ENCODE assay signal across 23 mouse cellular contexts in the genomic region with DNA sequence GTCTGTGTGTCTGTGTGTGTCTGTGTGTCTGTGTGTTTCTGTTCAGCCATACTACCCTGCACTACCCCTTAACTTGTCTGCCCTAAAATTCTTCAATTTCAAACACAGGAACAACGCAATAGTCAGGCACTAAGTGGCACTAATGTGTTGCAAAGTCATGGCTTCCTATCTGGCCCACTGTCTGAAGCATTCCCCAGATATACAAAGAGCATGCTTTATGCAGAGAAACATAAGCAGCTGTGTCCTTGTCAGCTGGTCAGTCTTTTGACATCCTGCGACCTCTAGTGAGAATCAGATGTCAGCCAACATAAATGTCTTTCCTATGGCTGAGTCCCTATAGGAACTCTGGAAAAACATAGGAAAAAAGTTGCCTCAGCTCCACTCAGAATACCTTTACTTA. TPM values are rescaled to one million over a fixed set of nuclear protein-coding genes. Genes with fewer than 3 reads are reported as not detected.
DNase-seq lines count a peak whose midpoint lies in the region; ATAC-seq and TF ChIP-seq lines count a peak whose summit lies in the region.
"Had no signal": no experiment of that assay in that cellular context is flagged by ENCODE, and none has a peak within 500 bp of the region (broad histone marks: within the 10 kb centered on the region; RNA-seq: fewer than 3 reads in every experiment).

No protein-coding gene starts in this region.

- no peaks in the 10 kb centered on the region for H3K9me3 ChIP-seq in hindbrain, postnatal 0 days (ENCODE audit: low read length)
- no peaks in the 10 kb centered on the region for H3K9me3 ChIP-seq in hindbrain, embryonic 16.5 days (ENCODE audit: control insufficient read depth, low read length)
- H3K9me3 ChIP-seq in lung, embryonic 16.5 days (ENCODE audit: control insufficient read depth, low read length), result no peaks in the 10 kb centered on the region
- H3K9me3 ChIP-seq: forebrain, embryonic 13.5 days; limb, embryonic 15.5 days; liver, embryonic 15.5 days; stomach, embryonic 15.5 days had no signal

- no peaks in the 10 kb centered on the region for H3K27me3 ChIP-seq in hindbrain, postnatal 0 days (ENCODE audit: insufficient read depth, low read length)
- H3K27me3 ChIP-seq in hindbrain, embryonic 16.5 days (replicated peaks; ENCODE audit: control insufficient read depth, insufficient read depth, low read length), result no peaks in the 10 kb centered on the region
- no peaks in the 10 kb centered on the region for H3K27me3 ChIP-seq in lung, embryonic 16.5 days (ENCODE audit: control insufficient read depth, insufficient read depth, low read depth, low read length)
- H3K27me3 ChIP-seq: forebrain, embryonic 13.5 days; limb, embryonic 15.5 days; liver, embryonic 15.5 days; stomach, embryonic 15.5 days had no signal

- no peak overlapping the region for H3K4me2 ChIP-seq in hindbrain, postnatal 0 days (ENCODE audit: low read depth, low read length)
- H3K4me2 ChIP-seq in hindbrain, embryonic 16.5 days (ENCODE audit: low read length), result no peak overlapping the region
- H3K4me2 ChIP-seq in lung, embryonic 16.5 days (ENCODE audit: low read depth, low read length), result no peak overlapping the region
- H3K4me2 ChIP-seq: forebrain, embryonic 13.5 days; limb, embryonic 15.5 days; liver, embryonic 15.5 days; stomach, embryonic 15.5 days had no signal

- no peak overlapping the region for H3K4me3 ChIP-seq in hindbrain, postnatal 0 days (ENCODE audit: low read length)
- H3K4me3 ChIP-seq in hindbrain, embryonic 16.5 days (ENCODE audit: low read length), result no peak overlapping the region
- H3K4me3 ChIP-seq in lung, embryonic 16.5 days (ENCODE audit: low read length), result no peak overlapping the region
- H3K4me3 ChIP-seq in lung, adult 2 months (replicated peaks; ENCODE audit: extremely low read depth, low read depth, low read length), result no peak overlapping the region
- H3K4me3 ChIP-seq: forebrain, embryonic 13.5 days; heart, adult 2 months; limb, embryonic 15.5 days; liver, embryonic 15.5 days; myocyte; stomach, embryonic 15.5 days had no signal

- DNase-seq in hindbrain, postnatal 0 days (ENCODE audit: low spot score), result peak; percentile 11
- DNase-seq in lung, adult 2 months, result no peak
- DNase-seq in embryo, embryonic 11 days, result peak; percentile 46
- peak; percentile 11 for DNase-seq in forelimb bud, embryonic 11.5 days (ENCODE audit: low read depth, low spot score)
- no peak for DNase-seq in cerebellum, adult 9-11 months
- DNase-seq in layer of hippocampus, postnatal 14 days (ENCODE audit: low spot score in 2 of 2), result no peak
- DNase-seq: cerebellum, adult 9-10 months; gastrocnemius, postnatal 25 days; heart, adult 2 months; kidney, adult 11 months; kidney, postnatal 4 days; layer of hippocampus, adult 9-11 months; lung, postnatal 4 days; right cerebral cortex, postnatal 25 days; thymus, adult 2 months had no signal

- 0 out of 2 replicates have a peak, but pooled peaks have one; percentile 5 for TF ChIP-seq CTCF in hindbrain, postnatal 0 days (IDR thresholded peaks at IDR 0.05; ENCODE audit: low read depth)
- TF ChIP-seq CTCF in lung, adult 2 months (IDR thresholded peaks at IDR 0.05; ENCODE audit: insufficient read depth, low read length), result no peak

- H3K9ac ChIP-seq in hindbrain, postnatal 0 days (replicated peaks; ENCODE audit: low read length), result no peak overlapping the region
- no peak overlapping the region for H3K9ac ChIP-seq in hindbrain, embryonic 16.5 days (ENCODE audit: low read depth, low read length)
- H3K9ac ChIP-seq in lung, embryonic 16.5 days (ENCODE audit: low read length), result no peak overlapping the region
- H3K9ac ChIP-seq: forebrain, embryonic 13.5 days; limb, embryonic 15.5 days; liver, embryonic 15.5 days; stomach, embryonic 15.5 days had no signal

- no peak for TF ChIP-seq POLR2A in lung, adult 2 months (IDR thresholded peaks at IDR 0.05; ENCODE audit: borderline replicate concordance, extremely low read depth, low read depth, low read length)

- WGBS in hindbrain, postnatal 0 days, result 44% methylated on average over 2 of the region's 2 CpGs
- WGBS in hindbrain, embryonic 16.5 days, result 59% methylated on average over 2 of the region's 2 CpGs
- WGBS in lung, embryonic 16.5 days, result 30% methylated on average over 2 of the region's 2 CpGs
- WGBS in lung, adult 2 months, result 53% methylated on average over 2 of the region's 2 CpGs

- no peaks in the 10 kb centered on the region for H3K36me3 ChIP-seq in hindbrain, postnatal 0 days (ENCODE audit: insufficient read depth, low read length)
- no peaks in the 10 kb centered on the region for H3K36me3 ChIP-seq in hindbrain, embryonic 16.5 days (ENCODE audit: control insufficient read depth, insufficient read depth, low read length)
- H3K36me3 ChIP-seq in lung, embryonic 16.5 days (ENCODE audit: control insufficient read depth, insufficient read depth, low read length), result no peaks in the 10 kb centered on the region
- H3K36me3 ChIP-seq: limb, embryonic 15.5 days; liver, embryonic 15.5 days; stomach, embryonic 15.5 days had no signal

- no peak overlapping the region for H3K27ac ChIP-seq in hindbrain, postnatal 0 days
- no peak overlapping the region for H3K27ac ChIP-seq in hindbrain, embryonic 16.5 days (ENCODE audit: low read depth, low read length)
- H3K27ac ChIP-seq in lung, embryonic 16.5 days (ENCODE audit: low read length), result no peak overlapping the region
- H3K27ac ChIP-seq: forebrain, embryonic 13.5 days; heart, adult 2 months; limb, embryonic 15.5 days; liver, embryonic 15.5 days; stomach, embryonic 15.5 days had no signal

- no peaks in the 10 kb centered on the region for H3K4me1 ChIP-seq in hindbrain, postnatal 0 days (ENCODE audit: insufficient read depth, low read length)
- no peaks in the 10 kb centered on the region for H3K4me1 ChIP-seq in hindbrain, embryonic 16.5 days (ENCODE audit: control insufficient read depth, insufficient read depth, low read depth, low read length)
- no peaks in the 10 kb centered on the region for H3K4me1 ChIP-seq in lung, embryonic 16.5 days (replicated peaks; ENCODE audit: control insufficient read depth, insufficient read depth, low read length)
- H3K4me1 ChIP-seq in lung, adult 2 months (ENCODE audit: control insufficient read depth, insufficient read depth, low read length), result no peaks in the 10 kb centered on the region
- H3K4me1 ChIP-seq: limb, embryonic 15.5 days; liver, embryonic 15.5 days; stomach, embryonic 15.5 days had no signal

- peak; percentile 47; the same call in 1 of the 2 replicates for ATAC-seq in hindbrain, postnatal 0 days
- no peak for ATAC-seq in hindbrain, embryonic 16.5 days
- ATAC-seq in lung, embryonic 16.5 days (ENCODE audit: low read depth), result peak; percentile 64
- ATAC-seq: forebrain, embryonic 13.5 days had no signal

RNA-seq across cellular contexts. Expression of a gene that starts 11.6 kb away (rescaled TPM):
- 5.9 and 7.4 TPM in 2 replicates for total RNA-seq in hindbrain, postnatal 0 days (2014; rRNA removed)
- 2.4 and 2.8 TPM in 2 replicates for polyA plus RNA-seq in hindbrain, postnatal 0 days (2015; fragmentation: Nextera tagmentation; extraction: Ambion mirVana)
- polyA plus RNA-seq in hindbrain, embryonic 16.5 days (2015; fragmentation: Nextera tagmentation; extraction: Ambion mirVana), result 3.8 and 4.3 TPM in 2 replicates
- polyA plus RNA-seq in lung, embryonic 16.5 days (2015; fragmentation: Nextera tagmentation; extraction: Ambion mirVana), result 0.69 and 1.2 TPM in 2 replicates
- polyA plus RNA-seq in lung, adult 2 months (2012; rRNA removed), result 0.84 and 1.6 TPM in 2 replicates
- 1 to 10 TPM; 6.3 to 7.6 TPM for total RNA-seq in layer of hippocampus, postnatal 14 days (2021)
- total RNA-seq: hematopoietic stem cell, adult 5-6 weeks had no signal

Comparison
In these comparisons a context has a peak if more than half of its experiments do, and no peak if none do; other contexts are left out.
1. DNase-seq: peak in hindbrain, postnatal 0 days (single experiment), embryo, embryonic 11 days (single experiment) and forelimb bud, embryonic 11.5 days (single experiment); none in lung, adult 2 months (single experiment), cerebellum, adult 9-11 months (single experiment) and layer of hippocampus, postnatal 14 days (0 of 2).